Mouse (Mus musculus) heart, postnatal 0 days (tissue): Measurements from ENCODE around the gene Adamts20. TPM values are rescaled to one million over a fixed set of nuclear protein-coding genes. Genes with fewer than 3 reads are reported as not detected.

ENCODE experiments used
- ATAC-seq: fragments of 200-750 bp; cut with Nextera tagmentation; 2 replicates; pipeline ENCODE4 v1.8.0; 2017; ENCODE audit warnings: low read depth, moderate number of reproducible peaks, moderate library complexity; ENCODE audit not compliant: insufficient read depth
- DNase-seq: peaks from one replicate; pipeline ENCODE4 v3.0.0-alpha.2; 2016; ENCODE audit warnings: low spot score
- H3K27ac ChIP-seq: fragments of 300-500 bp; sonication (generic); 2 replicates; pipeline ENCODE4 v1.5.1; 2014; ENCODE audit warnings: low read depth, mild to moderate bottlenecking
- H3K27me3 ChIP-seq: fragments of 300-500 bp; sonication (generic); 2 replicates; pipeline ENCODE4 v1.6.1; 2014; ENCODE audit warnings: low read length, mixed read lengths; ENCODE audit not compliant: control insufficient read depth, insufficient read depth
- H3K36me3 ChIP-seq: fragments of 300-500 bp; sonication (generic); replicated peaks from 2 replicates; pipeline ENCODE4 v1.6.1; 2014; ENCODE audit warnings: low read length, mixed read lengths; ENCODE audit not compliant: control insufficient read depth, insufficient read depth
- H3K4me1 ChIP-seq: fragments of 300-500 bp; sonication (generic); 2 replicates; pipeline ENCODE4 v1.6.1; 2014; ENCODE audit warnings: antibody characterized with exemption; ENCODE audit not compliant: control insufficient read depth, insufficient read depth
- H3K4me2 ChIP-seq: fragments of 300-500 bp; sonication (generic); 2 replicates; pipeline ENCODE4 v1.6.1; 2014; ENCODE audit warnings: low read depth, mild to moderate bottlenecking, low read length, moderate library complexity
- H3K4me3 ChIP-seq: fragments of 300-500 bp; sonication (generic); 2 replicates; pipeline ENCODE4 v1.5.1; 2014; ENCODE audit warnings: low read depth, low read length
- H3K9ac ChIP-seq: fragments of 300-500 bp; sonication (generic); replicated peaks from 2 replicates; pipeline ENCODE4 v1.6.1; 2014; ENCODE audit warnings: low read depth, low read length, mixed read lengths
- H3K9me3 ChIP-seq: fragments of 300-500 bp; sonication (generic); replicated peaks from 2 replicates; pipeline ENCODE4 v1.6.1; 2016; ENCODE audit warnings: low read length; ENCODE audit not compliant: control insufficient read depth
- CTCF ChIP-seq: IDR thresholded peaks from 2 replicates; pipeline ENCODE4 v1.5.1; 2016; ENCODE audit warnings: antibody characterized with exemption, control low read depth, low read depth
- EP300 ChIP-seq: IDR thresholded peaks from 2 replicates; pipeline ENCODE4 v1.6.1; 2016; ENCODE audit warnings: antibody characterized with exemption, low read depth
- WGBS: fragments of 180-500 bp; shearing (Covaris S2); extraction: QIAGEN DNeasy Blood & Tissue Kit; methylation state at CpG from one replicate; pipeline ENCODE4 v1.1.7; 2014; 5-methylcytosine and 5-hydroxymethylcytosine counted together
- polyA plus RNA-seq: library from polyadenylated mRNA; unstranded; fragments of >200 nt; fragmentation: Nextera tagmentation; extraction: Ambion mirVana; gene quantifications from 2 replicates; pipeline ENCODE4 v1.2.1, GENCODE M21; 2015
- total RNA-seq: library from RNA; depleted of rRNA; stranded (reverse); fragments of >200 nt; gene quantifications from 2 replicates; pipeline ENCODE4 v1.2.3, GENCODE M21; 2014; ENCODE audit warnings: low replicate concordance

Adamts20 gene
- total and polyA plus RNA-seq, 2 experiments from 2014 or later: 0.29 to 1.5 TPM

- Histone ChIP-seq H3K4me1 (no peaks in the 10 kb centered on the region), H3K27me3 (no peaks in the 10 kb centered on the region), H3K27ac (no peak overlapping the region), H3K4me2 (no peak overlapping the region), H3K9me3 (no peaks in the 10 kb centered on the region; the same call in 1 of the 2 replicates), H3K9ac (no peak overlapping the region), H3K4me3 (no peak overlapping the region), H3K36me3 (no peaks in the 10 kb centered on the region)
- DNase-seq (no peak), ATAC-seq (no peak)
- 60% methylated on average over 13 of the region's 13 CpGs for WGBS
- no peak for TF ChIP-seq EP300
- TF ChIP-seq CTCF: no peak
Observed at GRCm38 (mm10) chr15:94478706-94479105, 13.5 kb upstream of the Adamts20 start.

GRCm38 (mm10) chr15:94477287-94477686 is 12.1 kb upstream of the Adamts20 start:
- WGBS: 69% methylated on average over 7 of the region's 7 CpGs
- ATAC-seq: no peak
- Histone ChIP-seq H3K36me3 (no peaks in the 10 kb centered on the region), H3K4me1 (no peaks in the 10 kb centered on the region), H3K4me2 (no peak overlapping the region), H3K27ac (no peak overlapping the region), H3K27me3 (no peaks in the 10 kb centered on the region), H3K4me3 (no peak overlapping the region), H3K9ac (no peak overlapping the region), H3K9me3 (no peaks in the 10 kb centered on the region; the same call in 1 of the 2 replicates)
- TF ChIP-seq CTCF: no peak
- TF ChIP-seq EP300: no peak
- DNase-seq: no peak

GRCm38 (mm10) chr15:94475975-94476374 is 10.8 kb upstream of the Adamts20 start:
- Histone ChIP-seq H3K27me3 (no peaks in the 10 kb centered on the region), H3K4me3 (no peak overlapping the region), H3K36me3 (no peaks in the 10 kb centered on the region), H3K9ac (no peak overlapping the region), H3K27ac (no peak overlapping the region), H3K4me1 (no peaks in the 10 kb centered on the region), H3K4me2 (no peak overlapping the region), H3K9me3 (no peaks in the 10 kb centered on the region; the same call in 1 of the 2 replicates)
- ATAC-seq: no peak
- WGBS: 75% methylated on average over 5 of the region's 5 CpGs
- TF ChIP-seq EP300: no peak
- TF ChIP-seq CTCF: no peak
- no peak for DNase-seq

DNA sequence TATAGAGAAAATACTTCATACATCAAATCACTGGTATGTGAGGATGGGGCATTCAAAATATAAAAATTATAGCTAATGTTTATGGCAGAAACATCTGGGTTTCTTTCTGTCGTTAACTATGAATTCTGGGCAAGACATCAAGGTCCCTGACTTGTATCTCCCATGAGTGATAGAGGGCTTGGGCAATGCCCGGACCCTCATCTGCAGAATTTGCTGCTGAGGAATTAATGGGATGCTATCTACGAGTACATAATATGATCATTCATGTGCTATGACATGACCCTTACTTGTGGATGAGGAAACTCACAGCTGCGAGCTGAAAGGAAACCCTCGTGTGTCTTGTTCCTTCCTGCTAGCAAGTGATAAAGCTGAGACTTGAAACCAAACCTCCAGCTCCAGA is 5.1 kb upstream of the Adamts20 start:
- H3K4me3 ChIP-seq: no peak overlapping the region
- H3K4me1 ChIP-seq: no peaks in the 10 kb centered on the region
- ATAC-seq (no peak), DNase-seq (no peak)
- 53% methylated on average over 5 of the region's 5 CpGs for WGBS
- no peaks in the 10 kb centered on the region; the same call in 1 of the 2 replicates for H3K9me3 ChIP-seq
- no peaks in the 10 kb centered on the region for H3K27me3 ChIP-seq
- H3K36me3 ChIP-seq: no peaks in the 10 kb centered on the region
- H3K9ac ChIP-seq: no peak overlapping the region
- H3K27ac ChIP-seq: no peak overlapping the region
- H3K4me2 ChIP-seq: no peak overlapping the region
- no peak for TF ChIP-seq CTCF
- TF ChIP-seq EP300: no peak

- no peak for DNase-seq
- no peak overlapping the region for H3K4me3 ChIP-seq
- no peaks in the 10 kb centered on the region for H3K9me3 ChIP-seq
- TF ChIP-seq CTCF (no peak), EP300 (no peak)
- H3K27ac ChIP-seq: no peak overlapping the region
- H3K9ac ChIP-seq: no peak overlapping the region
- H3K4me2 ChIP-seq: no peak overlapping the region
- no peak for ATAC-seq
- H3K36me3 ChIP-seq: no peaks in the 10 kb centered on the region
- no peaks in the 10 kb centered on the region for H3K4me1 ChIP-seq
- 70% methylated on average over 14 of the region's 14 CpGs for WGBS
- no peaks in the 10 kb centered on the region for H3K27me3 ChIP-seq
Observed at GRCm38 (mm10) chr15:94464881-94465280, 337 bp downstream of the Adamts20 start.

GRCm38 (mm10) chr15:94463251-94463650 is 2.0 kb downstream of the Adamts20 start:
- ATAC-seq: peak; percentile 64
- WGBS: 50% methylated on average over 3 of the region's 3 CpGs
- no peak overlapping the region for H3K4me3 ChIP-seq
- H3K27me3 ChIP-seq: no peaks in the 10 kb centered on the region
- H3K9ac ChIP-seq: no peak overlapping the region
- H3K27ac ChIP-seq: no peak overlapping the region
- no peak overlapping the region for H3K4me2 ChIP-seq
- no peaks in the 10 kb centered on the region for H3K9me3 ChIP-seq
- TF ChIP-seq EP300 (no peak), CTCF (peak; percentile 82)
- H3K36me3 ChIP-seq: no peaks in the 10 kb centered on the region
- no peaks in the 10 kb centered on the region for H3K4me1 ChIP-seq
- DNase-seq: peak; percentile 61
